Mouse (Mus musculus): ENCODE data around the gene Gimap1.

DNA sequence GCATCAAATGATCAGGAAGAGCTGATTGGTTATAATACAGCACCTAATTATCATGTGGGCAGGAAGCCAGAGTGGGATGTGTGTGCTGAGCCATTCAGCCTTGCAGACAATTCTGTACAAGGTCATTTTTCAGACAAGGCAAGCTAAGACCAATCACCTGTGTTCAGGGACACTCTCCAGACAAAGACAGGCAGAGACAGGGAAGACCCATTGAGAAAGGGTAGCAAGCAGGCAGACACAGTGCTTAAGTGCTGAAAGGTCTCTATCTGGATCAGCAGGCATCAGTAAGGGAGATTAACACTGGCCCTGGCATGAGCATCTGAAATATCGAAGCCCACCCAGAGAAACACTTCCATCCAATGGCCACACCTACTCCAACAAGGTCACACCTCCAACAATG lies 45.6 kb downstream of the Gimap1 start:
- TF ChIP-seq EP300 (IDR thresholded peaks at IDR 0.05; ENCODE audit: low read depth) (no peak), CTCF (IDR thresholded peaks at IDR 0.05; ENCODE audit: low read depth) (no peak)

Measured in liver, embryonic 14.5 days (tissue).